Mouse (Mus musculus) embryo, embryonic 11.5 days (tissue): ENCODE measurements around the gene Zc3h12b.
"Not testable (repeated sequence)": the region's sequence is repeated elsewhere in the genome, so short reads cannot be mapped to it uniquely, and the experiment has no call there.

Experiments used
- DNase-seq: peaks from one replicate; pipeline ENCODE4 v3.0.0-alpha.2; 2012; ENCODE audit warnings: low read depth, low spot score

Zc3h12b gene

GRCm38 (mm10) chrX:95711227-95712111 lies at the start of gene Zc3h12b:
TSS of gene Zc3h12b (plus strand) at chrX:95711678.
- DNase-seq = peak; percentile 64

GRCm38 (mm10) chrX:95682206-95682605 lies 29.3 kb upstream of the Zc3h12b start:
- no peak for DNase-seq

- DNase-seq = no peak
Observed at GRCm38 (mm10) chrX:95687119-95687518, 24.4 kb upstream of the Zc3h12b start.

GRCm38 (mm10) chrX:95738253-95738652 lies 26.8 kb downstream of the Zc3h12b start:
- no peak for DNase-seq

GRCm38 (mm10) chrX:95795881-95796280 lies 84.4 kb downstream of the Zc3h12b start:
- no peak for DNase-seq

- DNase-seq = no peak
Observed at GRCm38 (mm10) chrX:95801790-95802189, 90.3 kb downstream of the Zc3h12b start.

- no peak for DNase-seq
Observed at GRCm38 (mm10) chrX:95852806-95853205, 141.3 kb downstream of the Zc3h12b start.

- no peak for DNase-seq
Observed at GRCm38 (mm10) chrX:95881111-95881510, 169.6 kb downstream of the Zc3h12b start.

GRCm38 (mm10) chrX:95902716-95903115 lies 191.2 kb downstream of the Zc3h12b start:
- no peak for DNase-seq

GRCm38 (mm10) chrX:95935481-95935880 lies 224.0 kb downstream of the Zc3h12b start:
- no peak for DNase-seq

- no peak for DNase-seq
Observed at GRCm38 (mm10) chrX:95945496-95945895, 234.0 kb downstream of the Zc3h12b start.

GRCm38 (mm10) chrX:95948135-95948534 lies 236.7 kb downstream of the Zc3h12b start:
- DNase-seq = no peak

GRCm38 (mm10) chrX:95950776-95951175 lies 239.3 kb downstream of the Zc3h12b start:
- no peak for DNase-seq

GRCm38 (mm10) chrX:95956497-95957293 lies 245.2 kb downstream of the Zc3h12b start, which contains the start of gene Las1l:
TSS of gene Las1l (minus strand) at chrX:95956962.
- DNase-seq = peak; percentile 78

GRCm38 (mm10) chrX:95957461-95957860 lies 246.0 kb downstream of the Zc3h12b start:
- not testable (repeated sequence) for DNase-seq

GRCm38 (mm10) chrX:95963366-95963765 lies 251.9 kb downstream of the Zc3h12b start:
- DNase-seq = no peak

GRCm38 (mm10) chrX:95965036-95965435 lies 253.6 kb downstream of the Zc3h12b start:
- DNase-seq = no peak

- peak; percentile 67 for DNase-seq
Observed at GRCm38 (mm10) chrX:95967847-95968593, 256.5 kb downstream of the Zc3h12b start.

- peak; percentile 75 for DNase-seq
Observed at GRCm38 (mm10) chrX:95968594-95968965, 257.1 kb downstream of the Zc3h12b start.

- no peak for DNase-seq
Observed at GRCm38 (mm10) chrX:95969116-95969515, 257.6 kb downstream of the Zc3h12b start.

- DNase-seq = no peak
Observed at GRCm38 (mm10) chrX:95969936-95970335, 258.5 kb downstream of the Zc3h12b start.
